Mouse (Mus musculus) heart, embryonic 14.5 days (tissue): ENCODE measurements around the gene Sec63. TPM values are rescaled to one million over a fixed set of nuclear protein-coding genes. Genes with fewer than 3 reads are reported as not detected.

Experiments used
- ATAC-seq: fragments of 200-750 bp; cut with Nextera tagmentation; 2 replicates; pipeline ENCODE4 v1.8.0; 2017; ENCODE audit warnings: low read depth, moderate TSS enrichment; ENCODE audit not compliant: insufficient number of reproducible peaks, insufficient read depth, low FRiP score
- H3K27ac ChIP-seq, 2 experiments: fragments of 200-500 bp in 1 of 2; fragments of 300-500 bp in 1 of 2; sonication (generic) in 1 of 2; replicated peaks in 1 of 2; 2 replicates each; pipeline ENCODE4 v1.5.1; 2012 to 2014; ENCODE audit warnings: low read depth in 2 of 2, low read length in 2 of 2, control low read depth in 1 of 2, mild to moderate bottlenecking in 1 of 2, mixed read lengths in 1 of 2; ENCODE audit not compliant: control insufficient read depth in 1 of 2, insufficient read depth in 1 of 2
- H3K27me3 ChIP-seq: fragments of 300-500 bp; sonication (generic); 2 replicates; pipeline ENCODE4 v1.6.1; 2014; ENCODE audit warnings: mild to moderate bottlenecking, low read length, control low read depth; ENCODE audit not compliant: control insufficient read depth, insufficient read depth
- H3K36me3 ChIP-seq: fragments of 300-500 bp; sonication (generic); 2 replicates; pipeline ENCODE4 v1.6.1; 2014; ENCODE audit warnings: mild to moderate bottlenecking, control low read depth, low read length, mixed read lengths; ENCODE audit not compliant: control insufficient read depth, insufficient read depth
- H3K4me1 ChIP-seq, 2 experiments: fragments of 200-500 bp in 1 of 2; fragments of 300-500 bp in 1 of 2; sonication (generic) in 1 of 2; 2 replicates each; pipeline ENCODE4 v1.6.1; 2012 to 2014; ENCODE audit warnings: low read length in 2 of 2, control low read depth in 1 of 2, mixed read lengths in 1 of 2; ENCODE audit not compliant: control insufficient read depth in 2 of 2, insufficient read depth in 2 of 2
- H3K4me2 ChIP-seq: fragments of 300-500 bp; sonication (generic); 2 replicates; pipeline ENCODE4 v1.6.1; 2014; ENCODE audit warnings: mild to moderate bottlenecking, low read length
- H3K4me3 ChIP-seq, 2 experiments: fragments of 200-500 bp in 1 of 2; fragments of 300-500 bp in 1 of 2; sonication (generic) in 1 of 2; 2 replicates each; pipeline ENCODE4 v1.5.1; 2012 to 2014; ENCODE audit warnings: low read length in 2 of 2, mild to moderate bottlenecking in 2 of 2, control low read depth in 1 of 2, low read depth in 1 of 2, moderate library complexity in 1 of 2; ENCODE audit not compliant: control insufficient read depth in 1 of 2, insufficient read depth in 1 of 2
- H3K9ac ChIP-seq: fragments of 300-500 bp; sonication (generic); 2 replicates; pipeline ENCODE4 v1.6.1; 2014; ENCODE audit warnings: mild to moderate bottlenecking, low read length
- H3K9me3 ChIP-seq: fragments of 300-500 bp; sonication (generic); 2 replicates; pipeline ENCODE4 v1.6.1; 2016; ENCODE audit warnings: low read length, control low read depth; ENCODE audit not compliant: control insufficient read depth
- WGBS: fragments of 180-500 bp; shearing (Covaris S2); extraction: QIAGEN DNeasy Blood & Tissue Kit; methylation state at CpG from one replicate; pipeline ENCODE4 v1.1.7; 2014; 5-methylcytosine and 5-hydroxymethylcytosine counted together
- polyA plus RNA-seq: library from polyadenylated mRNA; unstranded; fragments of >200 nt; fragmentation: Nextera tagmentation; extraction: Ambion mirVana; gene quantifications from 2 replicates; pipeline ENCODE4 v1.2.1, GENCODE M21; 2014

Gene Sec63
- polyA plus RNA-seq, 1 experiment from 2014 or later: 14.3 TPM

- WGBS: 61% methylated on average over 5 of the region's 5 CpGs
- Histone ChIP-seq H3K9me3 (no peaks in the 10 kb centered on the region), H3K4me3 (no peak overlapping the region), H3K36me3 (no peaks in the 10 kb centered on the region), H3K4me2 (no peak overlapping the region), H3K4me1 (peaks cover 0 to 6% of the 10 kb centered on the region in 2 experiments; a peak in 2 of 4 replicates), H3K27ac (no peak overlapping the region), H3K27me3 (no peaks in the 10 kb centered on the region), H3K9ac (no peak overlapping the region)
- ATAC-seq: no peak
These were observed 118.0 kb downstream of the Sec63 start for GRCm38 (mm10) chr10:42879269-42879681.

DNA sequence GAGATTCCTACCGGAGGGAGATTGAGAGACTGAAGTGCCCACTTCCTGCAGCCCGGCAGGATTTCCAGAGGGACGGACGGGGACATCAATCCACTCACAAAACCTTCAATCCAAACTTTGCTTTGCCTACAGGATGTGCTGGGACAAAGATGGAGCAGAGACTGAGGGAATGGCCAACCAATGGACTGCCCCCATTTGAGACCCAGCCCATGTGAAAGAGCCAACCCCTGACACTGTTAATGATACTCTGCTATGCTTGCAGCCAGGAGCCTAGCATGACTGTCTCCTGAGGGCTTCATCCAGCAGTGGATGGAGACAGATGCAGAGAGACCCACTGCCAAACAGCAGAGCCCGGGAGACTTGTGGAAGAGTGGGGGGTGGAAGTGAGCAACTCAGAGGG is 118.4 kb downstream of the Sec63 start:
- Histone ChIP-seq H3K36me3 (no peaks in the 10 kb centered on the region), H3K9me3 (no peaks in the 10 kb centered on the region), H3K27me3 (no peaks in the 10 kb centered on the region), H3K27ac (no peak overlapping the region), H3K4me1 (peaks cover 0 to 6% of the 10 kb centered on the region in 2 experiments; a peak in 2 of 4 replicates), H3K4me3 (no peak overlapping the region), H3K9ac (no peak overlapping the region), H3K4me2 (no peak overlapping the region)
- no peak for ATAC-seq
- WGBS: 54% methylated on average over 5 of the region's 5 CpGs

Other genes starting within 250 kb of the Sec63 start
- not detected in 2 replicates for gene Nr2e1, start 177.9 kb upstream of the Sec63 start, polyA plus RNA-seq
- gene Ostm1, start 177.7 kb upstream of the Sec63 start, polyA plus RNA-seq: 22.3 and 22.7 TPM in 2 replicates
- 0.76 and 0.80 TPM in 2 replicates for gene Scml4, start 98.9 kb downstream of the Sec63 start, polyA plus RNA-seq